Mouse (Mus musculus): Measurements from ENCODE around the gene Trim65. TPM values are rescaled to one million over a fixed set of nuclear protein-coding genes. Genes with fewer than 3 reads are reported as not detected.
A peak's percentile ranks its signal among the peaks of the same experiment; 100 is the strongest.
"Not testable (repeated sequence)": the region's sequence is repeated elsewhere in the genome, so short reads cannot be mapped to it uniquely, and the experiment has no call there.

Gene Trim65
- total RNA-seq, 2 experiments from 2014 or later: 5.3 to 5.5 TPM

DNA sequence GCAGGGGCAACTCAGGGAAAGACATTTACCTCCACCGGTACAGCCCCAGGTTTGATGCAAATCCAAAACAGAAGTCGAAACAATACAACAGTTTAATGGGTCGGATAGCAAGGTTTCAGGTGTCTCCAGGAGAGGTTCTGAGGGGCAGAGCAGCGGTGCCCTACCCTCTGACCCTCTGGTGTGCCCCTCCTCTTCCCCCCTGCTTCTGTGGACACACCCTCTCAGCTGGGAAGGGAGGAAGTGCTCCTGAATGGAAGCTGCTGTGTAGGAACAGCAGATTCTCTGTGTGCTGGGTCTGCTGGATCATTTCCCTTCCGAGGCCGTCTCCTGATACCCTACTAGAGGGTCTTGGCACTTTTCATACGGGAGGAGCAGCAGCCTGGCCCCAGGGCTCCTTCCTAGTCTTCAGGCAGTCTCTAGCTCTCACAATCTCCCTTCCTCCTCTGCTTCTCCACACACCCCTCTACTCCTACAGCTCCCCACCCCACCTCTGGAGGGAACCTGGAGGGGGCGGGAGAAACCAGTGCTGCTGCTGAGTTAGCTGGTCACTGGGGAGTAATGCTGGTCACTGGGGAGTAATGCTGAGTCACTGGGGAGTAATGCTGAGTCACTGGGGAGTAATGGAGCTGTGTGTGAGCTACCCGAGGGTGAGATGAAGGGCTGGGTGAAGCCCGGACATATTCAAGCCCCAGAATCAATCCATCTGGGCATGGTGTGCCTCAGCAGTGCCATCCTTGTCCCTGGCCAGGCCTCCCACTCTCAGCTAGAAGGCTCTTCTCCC lies 11.5 kb upstream of the Trim65 start:
- DNase-seq (ENCODE audit: low spot score in 2 of 2): no peak

GRCm38 (mm10) chr11:116138468-116139138 lies 7.7 kb upstream of the Trim65 start, which contains the start of gene Mrpl38:
Gene Mrpl38 (minus strand): TSS chr11:116138868.
- peak; percentile 77 to 86 for DNase-seq (ENCODE audit: low spot score in 2 of 2)

GRCm38 (mm10) chr11:116138096-116138467 lies 7.2 kb upstream of the Trim65 start:
- no peak for DNase-seq (ENCODE audit: low spot score in 2 of 2)

- DNase-seq (ENCODE audit: low spot score in 2 of 2): no peak
Measured at GRCm38 (mm10) chr11:116134171-116134570, 3.2 kb upstream of the Trim65 start.

DNA sequence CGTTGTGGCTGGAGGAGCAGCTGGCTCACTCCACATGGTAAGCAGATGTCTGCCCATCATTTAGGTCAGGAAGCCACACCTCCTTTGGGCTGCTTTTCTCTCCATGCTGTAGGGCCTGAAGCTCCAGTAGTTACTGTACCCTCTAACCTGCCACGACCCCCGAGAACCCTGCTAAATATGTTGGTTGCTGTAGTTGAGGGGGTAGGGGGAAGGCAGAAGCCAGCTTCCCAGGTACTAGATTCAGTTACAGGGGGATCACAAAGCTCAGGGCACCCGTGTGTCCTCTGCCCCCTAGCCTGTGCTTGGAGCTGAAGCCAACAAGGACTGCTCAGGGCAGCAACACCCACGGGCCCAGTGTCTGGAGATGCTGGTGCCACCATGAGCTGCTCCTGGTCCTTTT lies 2.6 kb upstream of the Trim65 start:
- DNase-seq (ENCODE audit: low spot score in 2 of 2): no peak

DNA sequence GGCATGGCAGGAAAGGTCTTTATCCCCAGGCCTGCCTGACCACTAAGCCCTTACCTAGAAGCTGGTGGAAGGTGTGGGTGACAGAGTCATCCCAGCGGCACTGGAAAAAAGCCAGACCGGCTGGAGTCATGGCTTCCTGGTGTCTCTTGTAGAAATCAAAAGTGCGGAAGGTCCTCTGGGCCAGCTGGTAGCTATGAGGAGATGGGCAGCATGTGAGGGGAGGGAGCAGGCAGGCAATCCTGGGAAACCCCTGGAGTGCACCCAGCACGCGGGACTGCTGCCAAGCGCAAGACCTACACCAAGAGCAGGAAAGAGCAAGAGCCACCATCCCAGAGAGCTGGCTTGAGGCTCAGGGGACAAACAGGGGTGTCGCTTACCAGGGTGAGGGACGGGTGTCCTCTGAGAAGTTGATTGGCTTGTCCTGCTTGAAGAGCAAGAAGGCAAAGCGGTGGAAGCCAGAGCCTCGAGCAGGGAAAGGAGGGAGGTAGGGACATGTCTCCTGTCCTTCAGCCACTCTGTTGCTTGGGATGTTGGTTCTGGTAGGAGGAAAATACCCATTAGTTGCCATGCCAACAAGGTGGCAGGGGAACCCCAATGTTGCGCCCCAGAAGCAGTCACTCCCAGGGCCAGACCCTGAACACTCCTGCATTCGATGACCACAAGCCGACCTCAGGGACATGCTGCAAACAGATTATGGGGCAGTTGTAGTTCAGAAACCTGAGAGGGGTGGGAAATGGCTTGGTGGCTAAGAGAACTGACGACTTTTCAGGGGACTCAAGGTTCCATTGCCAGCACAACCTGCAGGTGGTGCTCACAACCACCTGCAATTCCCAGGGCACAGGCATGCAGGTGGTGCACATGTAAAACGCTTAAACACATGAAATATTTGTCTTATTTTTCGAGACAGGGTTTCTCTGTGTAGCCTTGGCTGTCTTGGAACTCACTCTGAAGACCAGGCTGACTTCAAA lies 1.7 kb upstream of the Trim65 start:
- no peak for DNase-seq (ENCODE audit: low spot score in 2 of 2)

- DNase-seq (ENCODE audit: low spot score in 2 of 2): no peak
Measured at GRCm38 (mm10) chr11:116131349-116132170, 632 bp upstream of the Trim65 start.

GRCm38 (mm10) chr11:116129993-116130487 lies 888 bp downstream of the Trim65 start:
- no peak for DNase-seq (ENCODE audit: low spot score in 2 of 2)

GRCm38 (mm10) chr11:116129091-116129790 lies 1.7 kb downstream of the Trim65 start:
- no peak for DNase-seq (ENCODE audit: low spot score in 2 of 2)

DNA sequence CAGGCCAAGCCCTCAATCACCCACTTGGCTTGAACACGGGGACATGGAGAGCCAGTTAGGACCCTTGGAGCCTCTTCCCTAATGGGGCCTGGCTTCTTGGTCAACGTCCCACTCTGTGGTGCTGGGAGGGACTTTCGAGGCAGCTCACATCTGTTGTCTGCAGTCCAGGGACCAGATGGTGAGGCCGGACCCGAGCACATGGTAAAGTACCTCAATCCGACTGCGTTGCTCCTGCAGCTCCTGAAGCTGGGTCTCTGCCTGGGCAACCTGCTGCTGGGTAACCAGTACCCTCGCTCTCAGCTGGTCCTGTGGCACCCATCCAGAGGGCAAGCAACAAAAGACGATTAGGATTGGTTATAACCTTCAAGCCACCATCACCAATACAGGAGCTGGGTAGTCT lies 2.9 kb downstream of the Trim65 start:
- DNase-seq (ENCODE audit: low spot score in 2 of 2): no peak

DNA sequence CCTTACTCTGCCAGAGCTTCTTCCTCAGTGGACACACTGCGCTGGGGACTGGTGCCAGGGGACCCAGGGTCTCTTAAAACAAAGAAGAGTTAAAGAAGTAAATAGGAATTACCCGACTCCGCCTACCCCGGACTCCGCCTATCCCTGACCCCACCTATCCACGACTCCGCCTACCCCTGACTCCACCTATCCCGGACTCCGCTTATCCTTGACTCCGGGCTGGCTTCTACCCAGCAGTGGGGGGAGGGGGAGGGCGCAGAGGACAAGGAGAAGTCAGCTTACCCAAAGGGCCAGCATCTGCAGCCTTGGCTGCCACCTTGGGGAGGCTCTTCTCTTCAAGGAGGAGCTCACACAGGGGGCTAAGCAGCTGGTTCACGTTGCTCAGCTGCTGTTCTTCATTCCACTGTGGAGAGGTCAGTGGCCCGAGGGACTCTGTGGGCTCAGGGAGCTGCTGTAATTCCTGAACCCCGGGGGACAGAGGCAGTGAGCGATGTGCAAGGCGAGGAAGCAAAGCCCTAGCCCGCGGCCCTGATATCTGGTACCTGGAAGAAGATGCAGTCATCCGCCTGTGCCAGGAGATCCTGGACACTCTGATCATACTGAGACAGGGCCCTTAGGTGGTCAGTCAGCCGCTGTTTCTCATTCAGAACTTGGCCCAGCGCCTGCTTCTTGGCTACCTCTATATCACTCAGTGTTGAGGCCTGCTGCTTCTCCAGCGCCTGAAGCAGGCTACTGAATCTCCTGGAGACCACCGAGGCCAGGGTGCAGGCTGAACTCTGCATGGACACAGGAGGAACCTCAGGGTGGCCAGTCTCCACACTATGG lies 3.6 kb downstream of the Trim65 start, which contains the start of gene Trim47:
TSS of gene Trim47 (minus strand) at position 55 of the 825 bp plus-strand sequence.
- no peak for DNase-seq (ENCODE audit: low spot score in 2 of 2)

DNA sequence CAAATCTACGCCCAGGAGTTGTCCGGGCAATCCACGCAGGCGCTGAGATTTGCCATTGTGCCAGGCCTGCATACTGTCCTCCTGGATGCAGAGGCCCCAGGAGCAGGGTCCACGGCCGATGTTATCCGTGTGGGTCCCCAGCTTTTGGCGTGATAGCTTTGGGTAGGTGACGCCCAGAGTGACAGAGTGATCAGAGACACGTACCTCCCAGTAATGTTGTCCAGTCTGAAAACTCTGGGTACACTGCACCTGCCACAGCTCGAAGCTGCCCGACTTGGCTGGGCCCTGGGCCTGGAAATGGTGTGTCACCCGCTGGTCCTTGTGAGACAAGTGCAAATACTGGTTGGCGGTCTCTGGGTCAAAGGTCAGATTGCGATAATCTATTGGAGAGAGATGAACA lies 4.7 kb downstream of the Trim65 start:
- DNase-seq (ENCODE audit: low spot score in 2 of 2): no peak

GRCm38 (mm10) chr11:116121731-116122245 lies 9.1 kb downstream of the Trim65 start:
- DNase-seq (ENCODE audit: low spot score in 2 of 2): not testable (repeated sequence)

GRCm38 (mm10) chr11:116117819-116118218 lies 13.1 kb downstream of the Trim65 start:
- DNase-seq (ENCODE audit: low spot score in 2 of 2): no peak

DNA sequence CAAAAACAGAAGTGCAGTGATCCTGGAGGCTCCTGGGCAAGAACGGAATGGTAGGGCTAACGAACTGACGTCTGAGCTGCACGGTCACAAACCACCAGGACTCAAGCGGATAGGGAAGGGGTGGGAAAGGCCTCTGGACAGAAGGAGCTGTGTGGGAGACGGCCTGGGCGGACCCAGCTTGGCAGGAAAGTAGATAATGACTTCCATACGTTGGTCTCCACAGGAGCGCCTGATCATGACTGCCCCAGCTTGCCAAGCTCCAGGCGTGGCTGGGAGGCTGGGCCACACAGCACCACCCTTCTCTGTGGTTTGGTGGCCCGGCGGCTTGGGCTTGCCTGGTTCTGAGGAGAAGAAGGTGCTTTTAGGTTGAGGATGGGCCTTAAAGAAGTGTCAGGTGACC lies 13.7 kb downstream of the Trim65 start:
- DNase-seq (ENCODE audit: low spot score in 2 of 2): no peak

- DNase-seq (ENCODE audit: low spot score in 2 of 2): no peak
Measured at GRCm38 (mm10) chr11:116111611-116112203, 19.2 kb downstream of the Trim65 start.

- DNase-seq (ENCODE audit: low spot score in 2 of 2): no peak
Measured at GRCm38 (mm10) chr11:116111067-116111466, 19.9 kb downstream of the Trim65 start.

- DNase-seq (ENCODE audit: low spot score in 2 of 2): no peak
Measured at GRCm38 (mm10) chr11:116110540-116110939, 20.4 kb downstream of the Trim65 start.
